Mouse (Mus musculus): ENCODE results near the gene 4930519P11Rik. TPM values are rescaled to one million over a fixed set of nuclear protein-coding genes. Genes with fewer than 3 reads are reported as not detected.

The 4930519P11Rik gene
- polyA plus RNA-seq, 1 experiment = 83.8 TPM

DNA sequence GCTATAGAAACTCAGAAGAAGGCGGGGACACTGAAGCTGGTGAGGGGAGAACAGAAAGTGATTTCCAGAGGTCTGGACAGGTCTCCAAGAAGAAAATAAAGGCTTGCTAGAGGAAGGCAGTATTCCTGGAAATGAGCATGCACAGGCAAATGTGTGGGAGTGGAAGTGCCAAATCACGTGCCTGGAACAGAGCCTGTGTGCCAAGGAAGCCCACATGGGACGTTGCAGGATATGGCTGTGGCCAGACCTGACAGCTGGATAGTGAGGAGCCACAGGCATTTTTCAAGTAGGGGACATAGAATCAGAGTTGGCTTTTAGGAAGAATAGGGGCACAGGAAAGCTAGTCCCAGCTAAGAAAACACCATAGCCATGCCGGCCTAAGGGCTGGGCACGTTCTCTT lies 17.5 kb downstream of the 4930519P11Rik start:
- no peaks in the 10 kb centered on the region for H3K4me1 ChIP-seq (ENCODE audit: control insufficient read depth, insufficient read depth, low read length)
- TF ChIP-seq CTCF (IDR thresholded peaks at IDR 0.05; ENCODE audit: control insufficient read depth, insufficient read depth, insufficient replicate concordance, low read depth, low read length) = no peak
- TF ChIP-seq POLR2A (IDR thresholded peaks at IDR 0.05; ENCODE audit: control insufficient read depth, low read depth, low read length) = no peak
- H3K36me3 ChIP-seq (ENCODE audit: control insufficient read depth, insufficient read depth, low read length) = no peaks in the 10 kb centered on the region
- H3K27ac ChIP-seq (ENCODE audit: control insufficient read depth, insufficient read depth, low read depth, low read length) = no peak overlapping the region
- H3K27me3 ChIP-seq (ENCODE audit: control insufficient read depth, insufficient read depth, low read length) = no peaks in the 10 kb centered on the region
- H3K4me3 ChIP-seq (ENCODE audit: control insufficient read depth, low read depth, low read length) = no peak overlapping the region

DNA sequence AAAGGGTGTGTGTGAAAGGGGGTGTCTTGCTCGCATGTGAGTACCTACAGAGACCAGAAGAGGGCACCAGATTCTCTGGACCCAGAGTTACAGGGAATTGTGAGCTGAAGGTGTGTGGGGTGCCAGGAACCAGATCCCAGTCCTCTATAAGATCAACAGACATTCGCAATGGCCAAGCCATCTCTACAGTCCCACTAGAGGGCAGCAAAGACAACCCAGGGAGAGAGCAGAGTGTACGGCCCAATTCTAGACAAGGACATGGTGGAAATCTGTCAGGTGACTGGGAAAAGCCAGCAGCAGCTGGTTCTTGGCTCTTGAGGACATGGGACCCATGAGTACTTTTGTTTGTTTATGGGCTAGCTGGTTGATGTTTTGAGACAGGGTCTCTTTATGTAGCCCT lies 20.2 kb downstream of the 4930519P11Rik start:
- H3K4me3 ChIP-seq (ENCODE audit: control insufficient read depth, low read depth, low read length) = no peak overlapping the region
- H3K36me3 ChIP-seq (ENCODE audit: control insufficient read depth, insufficient read depth, low read length) = no peaks in the 10 kb centered on the region
- TF ChIP-seq CTCF (IDR thresholded peaks at IDR 0.05; ENCODE audit: control insufficient read depth, insufficient read depth, insufficient replicate concordance, low read depth, low read length) (peak; percentile 40; the same call in 1 of the 2 replicates), POLR2A (IDR thresholded peaks at IDR 0.05; ENCODE audit: control insufficient read depth, low read depth, low read length) (no peak)
- no peaks in the 10 kb centered on the region for H3K27me3 ChIP-seq (ENCODE audit: control insufficient read depth, insufficient read depth, low read length)
- H3K27ac ChIP-seq (ENCODE audit: control insufficient read depth, insufficient read depth, low read depth, low read length) = no peak overlapping the region
- H3K4me1 ChIP-seq (ENCODE audit: control insufficient read depth, insufficient read depth, low read length) = no peaks in the 10 kb centered on the region

DNA sequence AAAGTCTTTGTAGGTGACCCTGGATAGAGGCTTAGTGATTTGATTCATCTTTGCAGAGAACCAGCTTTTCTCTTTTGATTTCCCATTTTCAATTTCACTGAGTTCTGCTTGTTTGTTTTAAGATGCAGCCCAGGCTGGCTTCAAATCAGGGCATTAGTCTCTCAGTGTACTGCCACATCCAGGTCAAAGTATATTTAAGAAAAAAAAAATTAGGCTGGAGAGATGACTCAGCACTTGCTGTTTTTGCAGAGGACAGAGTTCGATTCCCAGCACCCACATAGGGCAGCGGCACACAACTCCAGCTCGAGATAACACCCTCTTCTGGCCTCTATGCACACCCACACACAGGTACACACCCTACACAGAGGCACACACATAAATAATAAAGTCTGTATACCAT lies 22.0 kb downstream of the 4930519P11Rik start:
- H3K27me3 ChIP-seq (ENCODE audit: control insufficient read depth, insufficient read depth, low read length) = no peaks in the 10 kb centered on the region
- H3K4me1 ChIP-seq (ENCODE audit: control insufficient read depth, insufficient read depth, low read length) = no peaks in the 10 kb centered on the region
- no peak overlapping the region for H3K4me3 ChIP-seq (ENCODE audit: control insufficient read depth, low read depth, low read length)
- no peak overlapping the region for H3K27ac ChIP-seq (ENCODE audit: control insufficient read depth, insufficient read depth, low read depth, low read length)
- TF ChIP-seq CTCF (IDR thresholded peaks at IDR 0.05; ENCODE audit: control insufficient read depth, insufficient read depth, insufficient replicate concordance, low read depth, low read length) (no peak), POLR2A (IDR thresholded peaks at IDR 0.05; ENCODE audit: control insufficient read depth, low read depth, low read length) (no peak)
- no peaks in the 10 kb centered on the region for H3K36me3 ChIP-seq (ENCODE audit: control insufficient read depth, insufficient read depth, low read length)

- Histone ChIP-seq H3K4me1 (ENCODE audit: control insufficient read depth, insufficient read depth, low read length) (no peaks in the 10 kb centered on the region), H3K27ac (ENCODE audit: control insufficient read depth, insufficient read depth, low read depth, low read length) (no peak overlapping the region), H3K36me3 (ENCODE audit: control insufficient read depth, insufficient read depth, low read length) (no peaks in the 10 kb centered on the region), H3K4me3 (ENCODE audit: control insufficient read depth, low read depth, low read length) (no peak overlapping the region), H3K27me3 (ENCODE audit: control insufficient read depth, insufficient read depth, low read length) (no peaks in the 10 kb centered on the region)
- no peak for TF ChIP-seq CTCF (IDR thresholded peaks at IDR 0.05; ENCODE audit: control insufficient read depth, insufficient read depth, insufficient replicate concordance, low read depth, low read length)
Observed at GRCm38 (mm10) chr2:154589051-154589450, 24.2 kb downstream of the 4930519P11Rik start.

DNA sequence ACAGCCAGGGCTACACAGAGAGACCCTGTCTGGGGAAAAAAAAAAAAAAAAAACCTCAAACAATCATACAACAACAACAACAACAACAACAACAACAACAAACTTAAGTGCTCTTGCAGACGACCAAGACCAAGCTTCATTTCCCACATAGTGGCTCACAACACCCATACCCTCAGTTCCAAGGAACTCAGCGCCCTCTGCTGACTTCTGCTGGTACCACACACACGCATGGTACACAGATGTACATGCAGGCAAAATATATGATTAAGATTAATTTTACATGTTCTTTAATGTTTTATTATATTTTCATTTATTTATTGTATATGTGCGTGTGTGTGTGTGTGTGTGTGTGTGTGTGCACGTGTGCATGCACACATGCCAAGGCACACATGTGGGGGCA lies 26.8 kb downstream of the 4930519P11Rik start:
- peak; percentile 54; the same call in 1 of the 2 replicates for TF ChIP-seq CTCF (IDR thresholded peaks at IDR 0.05; ENCODE audit: control insufficient read depth, insufficient read depth, insufficient replicate concordance, low read depth, low read length)
- TF ChIP-seq POLR2A (IDR thresholded peaks at IDR 0.05; ENCODE audit: control insufficient read depth, low read depth, low read length) = no peak
- no peak overlapping the region for H3K27ac ChIP-seq (ENCODE audit: control insufficient read depth, insufficient read depth, low read depth, low read length)
- no peak overlapping the region for H3K4me3 ChIP-seq (ENCODE audit: control insufficient read depth, low read depth, low read length)

GRCm38 (mm10) chr2:154584931-154585601 lies 28.2 kb downstream of the 4930519P11Rik start:
- Histone ChIP-seq H3K4me3 (ENCODE audit: control insufficient read depth, low read depth, low read length) (no peak overlapping the region), H3K36me3 (ENCODE audit: control insufficient read depth, insufficient read depth, low read length) (no peaks in the 10 kb centered on the region), H3K27me3 (ENCODE audit: control insufficient read depth, insufficient read depth, low read length) (no peaks in the 10 kb centered on the region), H3K27ac (ENCODE audit: control insufficient read depth, insufficient read depth, low read depth, low read length) (no peak overlapping the region), H3K4me1 (ENCODE audit: control insufficient read depth, insufficient read depth, low read length) (no peaks in the 10 kb centered on the region)
- TF ChIP-seq CTCF (IDR thresholded peaks at IDR 0.05; ENCODE audit: control insufficient read depth, insufficient read depth, insufficient replicate concordance, low read depth, low read length) (no peak), POLR2A (IDR thresholded peaks at IDR 0.05; ENCODE audit: control insufficient read depth, low read depth, low read length) (no peak)

More for the DNA sequence above, 26.8 kb downstream of the 4930519P11Rik start:
- no peaks in the 10 kb centered on the region for H3K4me1 ChIP-seq (ENCODE audit: control insufficient read depth, insufficient read depth, low read length)
- H3K36me3 ChIP-seq (ENCODE audit: control insufficient read depth, insufficient read depth, low read length) = no peaks in the 10 kb centered on the region
- H3K27me3 ChIP-seq (ENCODE audit: control insufficient read depth, insufficient read depth, low read length) = no peaks in the 10 kb centered on the region

GRCm38 (mm10) chr2:154583906-154584872 lies 29.0 kb downstream of the 4930519P11Rik start:
- Histone ChIP-seq H3K27ac (ENCODE audit: control insufficient read depth, insufficient read depth, low read depth, low read length) (no peak overlapping the region), H3K27me3 (ENCODE audit: control insufficient read depth, insufficient read depth, low read length) (no peaks in the 10 kb centered on the region)
- TF ChIP-seq CTCF (IDR thresholded peaks at IDR 0.05; ENCODE audit: control insufficient read depth, insufficient read depth, insufficient replicate concordance, low read depth, low read length) = no peak
- TF ChIP-seq POLR2A (IDR thresholded peaks at IDR 0.05; ENCODE audit: control insufficient read depth, low read depth, low read length) = no peak

More at GRCm38 (mm10) chr2:154583906-154584872, 29.0 kb downstream of the 4930519P11Rik start:
- H3K4me3 ChIP-seq (ENCODE audit: control insufficient read depth, low read depth, low read length) = no peak overlapping the region
- no peaks in the 10 kb centered on the region for H3K4me1 ChIP-seq (ENCODE audit: control insufficient read depth, insufficient read depth, low read length)
- no peaks in the 10 kb centered on the region for H3K36me3 ChIP-seq (ENCODE audit: control insufficient read depth, insufficient read depth, low read length)
